Mouse (Mus musculus) mammary gland, adult 2 months (tissue): ENCODE measurements around the gene Ppp2r2c. TPM values are rescaled to one million over a fixed set of nuclear protein-coding genes. Genes with fewer than 3 reads are reported as not detected.

ENCODE experiments used
- polyA plus RNA-seq: library from polyadenylated mRNA; depleted of rRNA; stranded (reverse); fragments of >200 nt; gene quantifications from 2 replicates; pipeline ENCODE4 v1.2.3, GENCODE M21; 2012; ENCODE audit warnings: low replicate concordance; rRNA removed

Gene Ppp2r2c
- polyA plus RNA-seq, result 0.42 and 1.0 TPM in 2 replicates

GRCm38 (mm10) chr5:36868266-36869090 is at the start of gene Ppp2r2c:
TSS of gene Ppp2r2c (plus strand) at chr5:36868513.

GRCm38 (mm10) chr5:36829913-36830879 is 38.1 kb upstream of the Ppp2r2c start, which contains the start of gene Man2b2:
TSS of gene Man2b2 (minus strand) at chr5:36830653.

GRCm38 (mm10) chr5:36988781-36989624 is 120.7 kb downstream of the Ppp2r2c start, which contains the start of gene Wfs1:
TSS of gene Wfs1 (minus strand) at chr5:36989205.

Other genes starting within 250 kb of the Ppp2r2c start
- 24.3 and 47.9 TPM in 2 replicates for gene D5Ertd579e, start 172.5 kb upstream of the Ppp2r2c start, polyA plus RNA-seq
- 15.6 and 41.4 TPM in 2 replicates for gene Bloc1s4, start 119.9 kb upstream of the Ppp2r2c start, polyA plus RNA-seq
- gene Mrfap1, start 71.7 kb upstream of the Ppp2r2c start, polyA plus RNA-seq, result 76.1 and 126 TPM in 2 replicates
- gene Man2b2, start 37.9 kb upstream of the Ppp2r2c start, polyA plus RNA-seq, result 87.5 and 121 TPM in 2 replicates
- gene Wfs1, start 120.7 kb downstream of the Ppp2r2c start, polyA plus RNA-seq, result 15.2 and 17.2 TPM in 2 replicates
- 0.96 and 1.7 TPM in 2 replicates for gene Gm1043, start 216.9 kb downstream of the Ppp2r2c start, polyA plus RNA-seq